Mouse (Mus musculus) cerebellum, adult 11-12 months (tissue): ENCODE results near the gene Bik.

Experiments used
- DNase-seq: peaks from one replicate; pipeline ENCODE4 v3.0.0; 2022

Gene Bik

GRCm38 (mm10) chr15:83592260-83593188, 65.9 kb downstream of the Bik start:
- DNase-seq = no peak

- no peak for DNase-seq
Measured at GRCm38 (mm10) chr15:83593189-83593585, 66.5 kb downstream of the Bik start.

DNA sequence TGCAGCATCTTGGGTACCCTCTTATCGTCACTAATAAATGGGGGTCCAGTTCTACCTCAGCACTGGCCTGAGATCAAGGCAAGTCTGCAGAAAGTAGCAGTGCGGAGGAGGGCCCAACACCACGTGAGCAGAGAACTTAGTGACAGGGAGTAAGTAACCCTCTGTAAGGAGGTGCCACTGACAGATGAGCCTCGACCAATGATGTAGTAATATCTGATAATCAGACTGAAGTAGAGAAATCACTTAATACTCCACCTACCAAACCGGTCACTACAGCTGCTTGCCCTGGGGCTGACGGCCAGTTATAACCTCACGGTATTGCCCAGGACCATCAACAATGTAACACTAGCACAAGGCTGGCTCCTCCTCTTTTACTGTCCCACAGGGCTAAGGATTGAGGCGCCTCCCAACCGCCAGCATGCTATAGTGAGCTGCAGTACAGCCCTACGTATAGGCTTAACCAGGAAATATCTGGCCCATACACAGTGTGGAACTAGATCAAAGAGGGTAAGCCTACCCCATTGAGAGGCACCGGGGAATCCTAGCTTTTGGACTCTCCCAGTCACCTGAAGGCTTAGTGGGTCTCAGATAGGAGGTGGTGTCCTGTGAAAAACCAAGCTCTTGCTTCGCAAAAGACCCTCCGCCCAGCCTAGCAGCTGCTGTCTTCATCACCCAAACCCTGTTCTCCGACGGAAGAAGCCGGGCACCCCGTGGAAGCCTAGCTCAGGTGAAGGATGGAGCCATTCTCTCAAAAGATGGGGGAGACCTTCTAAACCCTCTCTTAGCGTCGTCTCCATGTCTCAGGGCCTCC, 67.2 kb downstream of the Bik start:
- DNase-seq = no peak
